Mouse (Mus musculus): ENCODE measurements around the gene Foxp1.

Gene Foxp1

GRCm38 (mm10) chr6:99394801-99395200, 127.7 kb downstream of the Foxp1 start:
- no peak for DNase-seq (ENCODE audit: low spot score in 2 of 2)

- DNase-seq (ENCODE audit: low spot score in 2 of 2), result no peak
These were observed 130.0 kb downstream of the Foxp1 start for GRCm38 (mm10) chr6:99392484-99392883.

- DNase-seq (ENCODE audit: low spot score in 2 of 2), result no peak
These were observed 133.5 kb downstream of the Foxp1 start for GRCm38 (mm10) chr6:99388741-99389675.

- no peak for DNase-seq (ENCODE audit: low spot score in 2 of 2)
These were observed 134.5 kb downstream of the Foxp1 start for GRCm38 (mm10) chr6:99388023-99388422.

GRCm38 (mm10) chr6:99385059-99385604, 137.4 kb downstream of the Foxp1 start:
- no peak for DNase-seq (ENCODE audit: low spot score in 2 of 2)

GRCm38 (mm10) chr6:99383846-99384472, 138.6 kb downstream of the Foxp1 start:
- DNase-seq (ENCODE audit: low spot score in 2 of 2), result no peak

GRCm38 (mm10) chr6:99380146-99380545, 142.4 kb downstream of the Foxp1 start:
- DNase-seq (ENCODE audit: low spot score in 2 of 2), result no peak

- DNase-seq (ENCODE audit: low spot score in 2 of 2), result no peak
These were observed 143.4 kb downstream of the Foxp1 start for GRCm38 (mm10) chr6:99378997-99379710.

- DNase-seq (ENCODE audit: low spot score in 2 of 2), result no peak
These were observed 144.8 kb downstream of the Foxp1 start for GRCm38 (mm10) chr6:99377716-99378115.

GRCm38 (mm10) chr6:99377131-99377530, 145.4 kb downstream of the Foxp1 start:
- DNase-seq (ENCODE audit: low spot score in 2 of 2), result no peak

- no peak for DNase-seq (ENCODE audit: low spot score in 2 of 2)
These were observed 145.8 kb downstream of the Foxp1 start for GRCm38 (mm10) chr6:99376721-99377120.

- DNase-seq (ENCODE audit: low spot score in 2 of 2), result no peak
These were observed 146.7 kb downstream of the Foxp1 start for GRCm38 (mm10) chr6:99375865-99376264.

GRCm38 (mm10) chr6:99375376-99375775, 147.1 kb downstream of the Foxp1 start:
- DNase-seq (ENCODE audit: low spot score in 2 of 2), result no peak

- DNase-seq (ENCODE audit: low spot score in 2 of 2), result no peak
These were observed 147.9 kb downstream of the Foxp1 start for GRCm38 (mm10) chr6:99374448-99375271.

- no peak for DNase-seq (ENCODE audit: low spot score in 2 of 2)
These were observed 150.1 kb downstream of the Foxp1 start for GRCm38 (mm10) chr6:99372427-99372826.

GRCm38 (mm10) chr6:99372016-99372415, 150.5 kb downstream of the Foxp1 start:
- no peak for DNase-seq (ENCODE audit: low spot score in 2 of 2)

GRCm38 (mm10) chr6:99369931-99370330, 152.6 kb downstream of the Foxp1 start:
- no peak for DNase-seq (ENCODE audit: low spot score in 2 of 2)

- no peak for DNase-seq (ENCODE audit: low spot score in 2 of 2)
These were observed 153.4 kb downstream of the Foxp1 start for GRCm38 (mm10) chr6:99369156-99369555.

- DNase-seq (ENCODE audit: low spot score in 2 of 2), result no peak
These were observed 154.3 kb downstream of the Foxp1 start for GRCm38 (mm10) chr6:99368118-99368753.

- no peak for DNase-seq (ENCODE audit: low spot score in 2 of 2)
These were observed 158.0 kb downstream of the Foxp1 start for GRCm38 (mm10) chr6:99364545-99364944.

- no peak for DNase-seq (ENCODE audit: low spot score in 2 of 2)
These were observed 161.9 kb downstream of the Foxp1 start for GRCm38 (mm10) chr6:99360581-99360980.
